Comparison of ENCODE assay signal across 14 mouse cellular contexts in the genomic region with DNA sequence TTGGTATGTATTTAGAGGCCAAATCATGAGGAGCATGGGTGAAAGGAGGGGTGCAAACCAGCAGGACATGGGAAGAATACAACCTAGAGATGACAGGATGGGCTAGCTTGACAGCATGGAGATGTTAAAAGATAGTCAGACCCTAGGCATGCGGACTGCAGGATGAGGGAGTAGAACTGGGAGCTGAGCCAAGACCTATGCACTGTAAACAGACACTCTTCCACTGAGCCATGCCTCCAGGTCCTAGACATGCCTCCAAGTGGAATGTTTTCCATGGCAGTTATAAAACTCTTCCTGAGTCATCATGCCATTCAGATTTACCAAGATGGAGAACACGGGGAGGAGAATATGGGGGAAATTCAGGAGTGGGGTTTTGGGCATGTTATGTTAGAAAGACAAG.
"Had no signal": no experiment of that assay in that cellular context is flagged by ENCODE, and none has a peak within 500 bp of the region (broad histone marks: within the 10 kb centered on the region; RNA-seq: fewer than 3 reads in every experiment).

No protein-coding gene starts in this region.

- H3K9ac ChIP-seq: limb, embryonic 12.5 days; liver, embryonic 15.5 days; midbrain, embryonic 12.5 days had no signal

- DNase-seq: kidney, adult 11 months; kidney, adult 9 months; kidney, postnatal 36 days; layer of hippocampus, adult 9-11 months; layer of hippocampus, postnatal 36 days; right cerebral cortex, postnatal 25 days; thymus, postnatal 4 days had no signal

- H3K4me2 ChIP-seq: limb, embryonic 12.5 days; liver, embryonic 11.5 days; liver, embryonic 15.5 days; midbrain, embryonic 12.5 days had no signal

- H3K36me3 ChIP-seq: limb, embryonic 12.5 days; liver, embryonic 15.5 days; midbrain, embryonic 12.5 days had no signal

- H3K27me3 ChIP-seq: limb, embryonic 12.5 days; liver, embryonic 15.5 days; midbrain, embryonic 12.5 days had no signal

- H3K4me1 ChIP-seq: limb, embryonic 12.5 days; liver, embryonic 15.5 days; megakaryocyte, embryonic 14.5 days; midbrain, embryonic 12.5 days had no signal

- H3K9me3 ChIP-seq: liver, embryonic 15.5 days had no signal

- H3K27ac ChIP-seq: kidney, postnatal 0 days; limb, embryonic 12.5 days; liver, embryonic 15.5 days; macrophage; midbrain, embryonic 12.5 days had no signal

- H3K4me3 ChIP-seq: limb, embryonic 12.5 days; liver, embryonic 15.5 days; megakaryocyte, embryonic 14.5 days; midbrain, embryonic 12.5 days had no signal
